Mouse (Mus musculus): ENCODE results near the gene Plekha6.

Gene Plekha6

DNA sequence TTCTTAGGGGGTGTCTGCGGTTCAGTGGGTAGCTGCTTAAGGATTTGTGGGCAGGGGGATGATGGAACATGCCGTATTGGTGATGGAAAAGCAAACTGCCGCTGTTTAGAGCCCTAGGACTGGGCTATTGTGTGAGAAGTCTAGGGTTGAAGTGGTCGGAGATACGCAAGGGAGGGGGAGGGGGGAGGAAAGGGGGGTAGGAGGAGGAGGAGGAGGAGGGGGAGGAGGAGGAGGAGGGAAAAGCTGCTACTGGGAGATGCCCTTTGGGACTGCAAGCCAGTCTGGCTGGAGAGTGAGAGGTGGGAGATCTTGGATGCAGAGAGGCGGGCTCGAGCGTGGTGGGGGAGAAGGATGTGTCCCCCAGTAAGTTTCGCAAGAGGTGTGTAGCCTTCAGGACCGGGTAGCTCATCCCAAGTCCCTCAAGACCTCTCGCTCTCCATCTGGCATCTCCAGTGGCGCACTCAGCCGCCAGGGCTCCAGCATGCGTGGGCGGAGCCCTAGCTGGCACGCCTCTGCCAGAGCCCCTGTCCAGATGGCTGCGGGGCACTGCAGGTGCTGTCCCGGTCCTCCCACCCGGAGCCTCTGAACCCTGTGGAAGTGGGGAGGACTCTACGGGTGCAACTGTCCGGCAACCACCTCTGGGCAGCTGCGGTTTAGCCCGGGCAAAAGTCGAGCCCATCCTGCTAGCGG lies 18.2 kb downstream of the Plekha6 start:
- DNase-seq (ENCODE audit: low spot score in 2 of 2), result peak; percentile 32 to 33

DNA sequence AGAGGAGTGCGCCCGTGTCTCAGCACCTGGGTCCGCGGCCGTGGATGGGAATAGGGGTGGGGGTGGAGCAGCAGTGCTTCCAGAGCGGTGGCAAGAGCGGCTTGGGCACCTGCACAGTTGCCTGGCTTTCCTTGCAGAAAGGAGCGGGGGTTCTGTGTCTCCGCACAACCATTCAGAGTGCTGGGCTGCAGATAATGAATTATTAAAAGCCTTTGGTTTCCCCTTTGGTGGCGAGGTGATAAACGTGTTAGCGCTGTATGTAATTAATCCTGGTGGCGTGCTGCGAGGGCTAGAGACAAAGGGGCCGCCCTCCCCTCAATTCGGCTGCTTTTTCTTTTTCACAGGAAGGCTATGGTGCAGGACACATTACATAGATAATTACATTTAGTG lies 18.7 kb downstream of the Plekha6 start:
- no peak for DNase-seq (ENCODE audit: low spot score in 2 of 2)

DNA sequence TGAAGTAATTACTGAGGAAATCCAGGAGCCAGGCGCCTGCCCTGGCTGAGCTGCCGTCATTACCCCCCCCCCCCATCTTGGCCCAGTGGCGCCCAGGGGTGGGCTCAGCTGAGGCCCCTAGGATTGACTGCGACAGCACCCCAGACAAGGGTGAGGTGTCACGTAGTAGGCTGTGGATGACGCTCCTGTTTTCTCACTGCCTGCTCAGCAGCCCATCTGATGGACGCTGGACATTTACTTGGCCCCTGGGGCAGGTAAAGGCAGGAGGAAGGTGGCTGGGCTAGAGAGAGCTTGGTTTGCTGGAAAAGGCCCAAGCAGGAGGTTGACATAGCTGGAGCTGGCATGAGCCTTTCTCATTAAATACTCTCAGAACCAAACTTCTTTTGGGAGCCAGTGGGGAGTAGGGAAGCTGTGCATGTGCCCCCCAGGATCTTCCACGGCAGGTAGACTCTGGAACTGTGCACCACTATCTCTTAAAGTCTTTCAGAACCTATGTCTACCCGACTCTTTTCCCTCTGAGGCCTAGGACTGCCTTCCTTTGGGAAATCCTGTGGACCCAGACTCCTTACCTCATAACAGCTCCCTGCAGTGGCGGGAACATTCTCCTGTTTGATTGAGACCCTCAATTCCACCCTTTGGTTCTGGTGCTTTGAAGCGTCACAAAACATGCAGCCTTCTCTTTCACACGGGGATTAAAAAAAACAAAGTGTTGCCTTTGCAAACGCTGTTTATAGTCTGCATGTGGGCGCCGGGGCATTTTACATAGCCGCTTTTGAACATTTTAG lies 19.3 kb downstream of the Plekha6 start:
- DNase-seq (ENCODE audit: low spot score in 2 of 2), result no peak

DNA sequence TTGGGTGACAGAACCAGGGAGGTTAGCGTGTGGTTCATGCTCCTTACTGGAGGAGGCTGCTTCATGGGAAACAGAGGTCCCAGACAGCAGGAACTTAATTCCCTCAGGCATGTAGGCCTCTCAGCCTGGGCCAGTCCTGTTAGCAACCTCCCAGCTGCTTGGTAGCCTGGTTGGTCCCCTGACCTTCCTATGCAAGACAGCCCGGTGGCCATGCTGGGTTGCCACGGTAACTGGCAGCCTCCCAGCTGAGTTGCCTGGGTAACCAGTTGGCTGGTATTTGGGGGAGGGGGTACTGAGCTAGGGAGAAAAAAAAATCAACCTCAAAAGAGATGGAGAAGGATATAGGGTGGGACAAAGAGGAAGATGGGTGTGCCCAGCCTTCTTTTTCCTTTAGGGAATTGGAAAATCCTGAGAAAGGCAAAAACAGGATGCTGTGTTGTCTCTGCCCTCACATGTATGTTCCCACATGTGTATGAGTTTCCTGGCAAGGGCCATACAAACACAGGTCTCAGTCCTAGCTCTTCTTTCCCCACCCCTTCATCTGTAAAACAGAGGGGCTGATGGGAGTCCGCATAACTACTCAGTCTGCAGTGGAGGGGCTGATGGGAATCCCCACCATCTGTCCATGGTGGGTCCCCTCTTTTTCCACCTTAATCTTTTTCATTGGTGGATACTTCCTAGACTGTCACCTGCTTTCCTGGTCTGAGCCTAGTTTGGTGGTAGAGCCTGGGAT lies 24.1 kb downstream of the Plekha6 start:
- DNase-seq (ENCODE audit: low spot score in 2 of 2), result no peak

DNA sequence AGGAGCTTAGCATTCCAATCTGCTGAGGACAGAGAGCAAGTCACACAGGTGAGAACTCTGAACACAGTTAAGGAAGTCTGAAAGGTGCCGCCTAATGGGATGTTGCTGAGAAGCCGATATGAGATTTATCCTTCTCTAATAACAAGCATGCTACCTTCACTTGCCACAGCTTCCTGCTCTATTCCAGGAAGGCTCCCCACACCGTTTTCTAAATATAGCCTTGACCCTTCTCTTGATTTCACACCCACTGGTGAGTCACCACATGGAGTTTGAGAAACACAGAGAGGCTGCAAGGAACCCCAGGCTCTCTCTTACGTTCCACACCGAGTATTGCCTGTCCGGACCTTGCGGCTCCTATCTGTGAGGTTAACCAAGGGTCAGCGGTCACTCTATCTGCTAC lies 24.7 kb downstream of the Plekha6 start:
- DNase-seq (ENCODE audit: low spot score in 2 of 2), result no peak

DNA sequence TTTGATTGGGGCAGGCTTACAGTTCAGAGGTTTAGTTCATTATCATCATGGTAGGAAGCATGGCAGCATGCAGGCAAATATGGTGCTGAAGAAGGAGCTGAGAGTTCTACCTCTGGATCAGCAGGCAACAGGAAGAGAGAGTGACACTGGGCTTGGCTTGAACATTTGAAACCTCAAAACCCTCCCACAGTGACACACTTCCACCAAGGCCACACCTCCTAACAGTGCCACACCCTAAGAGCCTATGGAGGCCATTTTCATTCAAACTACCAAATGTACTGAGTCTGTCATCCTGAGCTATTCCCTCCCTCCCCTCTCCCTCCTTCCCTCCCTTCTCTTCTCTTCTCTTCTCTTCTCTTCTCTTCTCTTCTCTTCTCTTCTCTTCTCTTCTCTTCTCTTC lies 25.5 kb downstream of the Plekha6 start:
- DNase-seq (ENCODE audit: low spot score in 2 of 2), result no peak

DNA sequence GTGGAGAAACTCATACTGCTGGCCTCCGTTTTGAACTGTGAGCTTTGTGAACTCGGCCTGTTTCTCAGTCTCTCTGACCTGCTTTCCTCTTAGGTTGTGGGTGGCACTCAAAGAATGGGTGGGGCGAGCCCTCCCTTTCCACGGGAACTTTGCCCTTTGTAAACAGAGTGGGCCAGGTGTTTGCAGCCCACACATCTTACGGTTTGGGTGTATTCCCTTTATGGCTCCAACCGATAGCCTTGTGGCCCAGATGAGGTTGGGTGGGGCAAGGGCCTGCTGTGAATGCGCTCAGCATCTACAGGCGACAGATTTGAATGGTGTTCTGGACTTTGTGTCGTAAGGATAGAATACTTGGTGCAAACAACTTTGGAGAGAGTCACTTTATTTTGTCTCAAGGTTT lies 26.5 kb downstream of the Plekha6 start:
- no peak for DNase-seq (ENCODE audit: low spot score in 2 of 2)

DNA sequence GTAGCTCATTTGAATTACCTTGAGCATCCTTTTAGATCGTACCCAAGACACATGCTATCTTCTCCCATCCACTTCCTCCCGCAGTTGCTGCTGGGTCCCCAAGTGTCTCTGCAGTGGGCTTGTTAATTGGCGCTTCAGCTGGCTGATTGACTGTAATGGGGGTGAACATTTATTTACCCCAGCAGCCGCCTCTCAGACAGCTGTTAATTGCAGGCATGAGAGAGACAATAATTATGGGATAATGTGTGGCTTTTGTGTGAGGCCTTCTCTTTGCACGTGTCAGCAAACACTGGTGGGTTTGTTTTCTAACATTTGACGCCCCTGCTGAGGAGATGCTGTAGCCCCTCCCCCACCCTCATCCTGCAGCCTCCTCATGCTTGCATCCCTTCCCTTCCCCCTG lies 32.2 kb downstream of the Plekha6 start:
- DNase-seq (ENCODE audit: low spot score in 2 of 2), result no peak

DNA sequence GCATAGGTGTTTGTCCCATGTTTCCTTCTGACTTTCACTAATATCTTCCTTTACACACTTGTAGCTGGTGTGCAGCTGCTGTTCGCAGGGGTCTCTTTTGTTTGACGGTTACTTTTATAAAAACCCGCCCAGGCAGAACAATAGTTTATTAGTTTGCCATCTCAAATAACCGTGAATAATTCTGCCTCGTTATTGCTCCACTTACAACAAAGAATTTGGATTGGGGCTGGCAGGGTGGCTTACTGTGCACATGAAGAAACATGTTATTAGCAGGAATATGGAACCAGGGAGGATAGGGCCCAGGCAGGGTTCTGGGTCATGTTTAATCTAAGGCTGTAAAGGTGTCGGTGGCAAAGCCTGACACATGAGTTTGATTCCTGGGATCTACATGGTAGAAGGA lies 33.3 kb downstream of the Plekha6 start:
- no peak for DNase-seq (ENCODE audit: low spot score in 2 of 2)

DNA sequence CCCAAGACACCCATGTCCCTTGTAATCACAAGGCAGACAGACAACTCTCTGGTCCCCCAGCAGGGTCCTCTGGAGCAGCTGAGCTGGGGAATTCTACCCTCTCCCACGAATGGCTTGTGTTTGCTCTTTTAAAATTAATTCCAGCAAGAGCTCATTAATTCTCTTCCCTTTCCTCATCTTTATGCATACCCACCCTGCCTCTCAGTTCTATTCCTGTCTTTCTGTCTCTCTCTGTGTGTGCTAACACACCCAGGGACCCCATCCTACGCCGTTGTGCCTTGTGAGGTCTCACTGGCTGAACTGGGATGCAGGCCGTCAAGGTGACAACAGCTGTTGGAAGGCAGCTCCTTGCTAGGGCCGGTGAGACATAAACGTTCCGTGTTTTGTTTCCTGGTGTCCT lies 35.7 kb downstream of the Plekha6 start:
- DNase-seq (ENCODE audit: low spot score in 2 of 2), result no peak

DNA sequence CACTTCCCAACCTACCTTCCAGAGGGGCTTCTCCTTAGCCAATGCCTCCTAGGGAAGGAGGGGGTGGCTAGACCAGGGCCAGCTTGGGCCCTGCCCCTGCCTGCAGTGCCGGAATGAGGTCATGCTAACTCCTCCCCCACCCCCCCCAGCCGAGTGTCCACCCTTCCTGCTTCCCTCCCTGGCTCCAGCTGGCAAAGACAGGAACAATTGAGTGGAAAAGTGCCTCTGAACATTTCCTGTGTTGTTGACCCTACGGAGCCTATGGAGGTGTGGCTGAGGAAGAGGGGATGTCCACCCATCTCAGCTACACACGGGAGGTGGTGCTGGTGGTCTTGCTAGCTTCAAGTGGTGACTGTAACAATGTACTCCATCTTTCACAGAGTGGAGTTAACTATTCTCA lies 37.5 kb downstream of the Plekha6 start:
- DNase-seq (ENCODE audit: low spot score in 2 of 2), result peak in 1 of 2 experiments; percentile 61

DNA sequence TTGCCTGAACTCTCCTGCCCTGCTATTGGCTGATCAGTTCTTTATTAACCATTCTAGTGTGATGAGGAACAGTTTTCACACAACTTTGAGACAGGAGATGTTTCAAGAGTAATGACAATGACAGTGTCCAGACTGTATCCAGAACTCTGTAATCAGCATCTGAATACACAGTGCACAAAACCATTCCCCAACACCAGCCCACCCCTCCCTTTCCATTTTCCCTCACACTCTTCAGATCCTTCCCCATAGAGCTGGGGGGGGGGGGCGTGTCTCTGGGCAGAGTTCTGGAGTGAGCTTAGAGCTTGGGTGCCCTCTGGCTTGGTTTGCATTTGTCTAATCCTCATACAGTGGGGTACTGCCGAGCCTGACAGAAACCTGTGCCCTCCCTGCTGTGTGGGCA lies 39.7 kb downstream of the Plekha6 start:
- no peak for DNase-seq (ENCODE audit: low spot score in 2 of 2)

DNA sequence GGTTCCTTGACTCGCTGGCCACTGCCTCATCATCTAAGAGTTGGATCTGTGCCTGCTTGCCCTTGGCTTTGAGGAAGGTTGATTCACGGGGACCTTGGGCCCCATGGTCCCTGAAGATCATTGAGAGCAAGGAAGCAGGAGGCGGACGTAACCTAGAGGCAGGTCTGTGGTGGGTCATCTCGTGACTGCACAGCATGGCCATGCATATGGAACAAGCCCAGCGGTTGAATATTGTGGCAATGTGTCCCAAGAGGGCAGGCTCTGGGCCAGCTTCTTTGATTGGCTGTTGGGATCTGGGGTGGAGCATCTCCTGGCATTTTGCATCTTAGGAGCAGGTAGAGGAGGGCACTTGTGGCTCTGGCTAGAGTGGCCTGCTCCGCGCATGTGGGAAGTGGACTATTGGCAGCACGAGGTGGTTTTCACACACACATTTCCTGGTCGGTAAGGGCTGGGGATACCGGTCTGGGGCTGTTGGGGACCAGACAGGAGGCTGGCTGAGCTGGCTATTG lies 40.4 kb downstream of the Plekha6 start:
- no peak for DNase-seq (ENCODE audit: low spot score in 2 of 2)

DNA sequence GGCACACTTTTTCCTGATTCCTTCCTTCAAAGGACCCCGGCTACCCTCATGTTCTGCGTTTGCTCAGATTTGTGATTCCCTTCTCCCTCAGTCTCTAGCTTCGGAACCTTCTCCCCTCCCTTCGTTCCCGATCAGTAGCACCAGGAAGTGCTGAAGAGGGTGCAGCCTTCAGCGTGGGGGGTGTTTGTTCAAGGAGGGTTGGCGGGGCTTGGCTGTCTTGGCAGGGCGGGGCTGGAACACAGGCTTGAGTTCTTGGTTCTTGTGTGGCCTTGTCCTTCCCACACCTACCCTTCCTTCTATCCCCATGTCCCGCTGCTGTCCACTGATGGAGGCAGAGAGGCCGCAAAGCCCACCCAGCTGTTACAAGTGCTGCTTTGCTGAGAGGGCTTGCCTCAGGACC lies 41.0 kb downstream of the Plekha6 start:
- DNase-seq (ENCODE audit: low spot score in 2 of 2), result no peak

DNA sequence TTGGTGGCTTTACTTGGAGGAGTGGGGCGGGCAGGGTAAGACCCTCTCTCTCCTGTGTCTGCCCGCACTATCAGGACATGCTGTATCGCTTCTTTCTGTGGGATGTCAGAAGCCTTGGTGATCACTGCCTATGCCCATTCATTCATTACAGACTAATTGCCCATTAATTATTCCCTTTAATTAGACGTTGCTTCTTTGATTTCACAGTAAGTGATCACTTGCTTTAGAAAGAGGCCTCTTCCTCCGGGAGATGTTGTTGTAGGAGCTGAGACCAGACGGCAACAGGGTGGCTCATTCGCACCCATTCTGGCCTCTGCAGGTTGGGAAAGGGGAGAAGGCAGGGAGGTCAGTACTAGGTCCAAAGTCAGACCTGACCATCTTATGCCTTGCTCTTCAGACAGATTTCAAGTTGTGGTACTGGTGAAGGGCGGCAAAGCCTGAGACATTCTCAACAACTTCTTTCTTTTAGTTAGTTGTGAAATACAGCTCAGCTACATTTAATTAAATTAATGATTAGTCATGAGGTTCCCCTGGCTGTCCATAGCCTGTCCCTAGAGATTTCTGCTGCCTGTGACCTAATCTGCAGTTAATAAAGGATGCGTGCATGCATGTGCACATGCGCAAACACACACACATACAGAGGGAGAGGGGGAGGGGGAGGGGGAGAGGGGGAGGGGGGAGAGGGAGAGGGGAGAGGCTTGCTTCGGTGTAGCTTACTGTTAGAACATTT lies 44.2 kb downstream of the Plekha6 start:
- no peak for DNase-seq (ENCODE audit: low spot score in 2 of 2)

DNA sequence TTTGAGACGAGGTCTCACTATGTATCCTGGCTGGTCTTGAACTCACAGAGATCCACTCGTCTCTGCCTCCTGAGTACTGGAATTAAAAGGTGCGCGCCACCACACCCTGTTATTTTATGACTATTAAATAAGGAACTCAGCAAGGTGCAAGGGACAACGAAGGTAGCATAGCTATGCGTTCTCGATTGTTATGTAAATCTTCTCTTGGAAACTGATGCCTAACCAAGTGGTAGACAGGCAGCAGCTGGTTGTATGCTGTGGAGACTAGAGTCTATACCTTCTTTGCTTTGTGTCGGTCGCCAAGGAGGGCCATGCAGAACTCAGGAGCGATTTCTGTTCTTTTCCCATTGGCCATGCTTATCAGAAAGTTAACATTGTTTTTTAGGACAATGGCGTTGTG lies 45.0 kb downstream of the Plekha6 start:
- no peak for DNase-seq (ENCODE audit: low spot score in 2 of 2)

DNA sequence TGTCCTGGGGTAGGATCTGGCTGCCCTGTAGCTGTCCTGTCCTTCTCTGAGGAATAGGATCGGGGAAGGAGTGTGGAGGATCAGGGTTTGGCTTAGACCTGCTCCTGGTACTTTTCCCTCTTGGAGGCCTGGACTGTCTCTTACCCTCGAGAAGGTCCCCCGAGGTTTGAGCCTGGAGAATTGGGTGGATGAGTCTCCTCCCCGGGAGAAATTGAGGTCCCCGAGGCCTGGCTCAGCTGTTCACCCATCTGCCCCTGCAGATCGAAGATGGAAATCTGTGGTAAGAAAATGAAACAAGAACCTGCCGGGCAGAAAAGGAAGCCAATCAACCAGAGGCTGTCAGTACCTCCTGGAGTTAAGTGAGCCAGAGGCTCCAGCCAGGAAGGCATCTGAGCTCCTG lies 45.5 kb downstream of the Plekha6 start:
- DNase-seq (ENCODE audit: low spot score in 2 of 2), result no peak

DNA sequence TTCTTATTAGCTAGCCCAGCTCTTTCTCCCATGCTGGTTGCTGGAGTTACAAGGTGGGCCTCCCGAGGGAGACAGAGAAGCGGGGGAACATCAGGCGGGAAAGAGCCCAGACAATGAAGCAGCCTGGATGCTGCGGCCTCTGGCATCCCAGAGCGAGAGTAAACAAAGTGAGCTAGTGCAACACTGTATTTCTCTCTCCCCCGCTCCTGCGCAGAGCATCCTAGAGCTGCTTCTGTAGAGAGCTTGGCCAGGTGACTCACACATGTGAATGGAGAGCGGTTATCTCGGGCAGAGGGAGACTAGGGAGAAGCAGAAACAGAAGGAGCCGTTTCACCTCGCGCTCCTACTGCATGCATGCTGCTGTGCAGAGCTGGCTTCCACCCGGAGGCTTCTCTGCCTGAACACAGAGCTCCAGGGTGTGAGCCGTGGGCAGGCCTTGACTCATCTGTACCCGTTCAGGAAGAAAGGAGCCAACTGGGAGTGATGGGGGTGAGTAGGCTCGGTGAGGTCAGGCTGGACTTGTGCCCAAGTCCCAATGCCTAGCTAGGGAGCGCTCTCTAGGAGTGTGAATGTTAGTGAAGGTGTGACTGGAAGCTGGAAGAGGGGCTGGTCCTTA lies 46.0 kb downstream of the Plekha6 start:
- peak; percentile 36 to 38 for DNase-seq (ENCODE audit: low spot score in 2 of 2)

DNA sequence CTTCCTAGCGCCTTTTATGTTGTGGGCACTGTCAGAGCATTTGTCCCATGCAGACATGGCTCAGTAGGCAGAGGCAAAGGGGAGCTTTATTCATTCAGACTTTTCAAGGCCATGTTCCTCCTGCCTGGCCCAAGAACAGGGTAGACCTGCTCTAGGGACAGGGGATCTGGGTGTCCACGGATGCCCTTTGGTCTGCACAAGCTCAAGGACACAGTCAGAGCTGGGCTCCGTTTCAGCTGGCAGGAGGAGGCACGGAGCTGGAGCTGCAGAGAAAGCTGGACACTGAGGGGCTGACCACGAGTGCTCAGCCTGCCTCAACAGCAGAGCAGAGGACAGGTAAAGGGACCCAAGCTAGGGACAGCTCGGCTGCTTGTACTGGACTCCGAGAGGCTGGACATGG lies 46.8 kb downstream of the Plekha6 start:
- DNase-seq (ENCODE audit: low spot score in 2 of 2), result peak; percentile 73 to 74

DNA sequence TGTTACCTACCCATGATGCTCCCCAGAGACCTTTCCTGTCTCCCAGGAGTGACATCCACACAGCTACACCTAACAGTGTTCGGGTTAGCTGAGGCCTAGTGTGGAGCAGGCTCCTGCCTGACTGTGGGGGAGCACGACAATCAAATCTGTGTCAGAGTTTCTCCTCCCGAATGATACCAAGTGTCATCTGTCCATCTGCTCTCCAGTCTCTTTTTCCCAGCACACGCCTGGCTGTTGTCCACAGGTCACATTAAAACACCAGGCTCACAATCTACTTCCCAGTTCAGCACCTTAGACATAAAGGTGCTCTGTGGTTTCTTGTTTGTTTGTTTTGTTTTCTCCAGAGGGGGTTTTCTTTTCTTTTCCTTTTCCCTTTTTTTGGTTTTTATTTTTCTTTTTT lies 48.3 kb downstream of the Plekha6 start:
- no peak for DNase-seq (ENCODE audit: low spot score in 2 of 2)

DNA sequence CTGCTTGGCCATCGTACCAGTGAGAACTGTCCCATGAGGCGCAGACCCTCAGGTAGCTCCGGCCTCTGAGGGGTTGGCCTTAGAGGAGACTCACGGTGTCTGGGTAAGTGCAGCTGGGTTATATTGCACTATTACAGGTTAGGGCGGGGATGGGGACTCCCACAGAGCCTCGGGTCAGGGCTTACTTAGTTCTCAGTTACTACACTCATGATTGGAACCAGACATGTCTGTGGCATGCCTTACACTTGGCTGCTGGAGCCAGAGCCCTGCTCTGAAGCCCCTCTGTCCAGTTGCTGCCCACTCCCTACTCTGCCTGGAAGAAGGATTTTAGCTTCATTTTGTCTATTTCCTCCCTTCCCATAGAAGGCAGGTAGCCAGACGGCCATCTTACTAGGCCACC lies 49.1 kb downstream of the Plekha6 start:
- no peak for DNase-seq (ENCODE audit: low spot score in 2 of 2)

DNA sequence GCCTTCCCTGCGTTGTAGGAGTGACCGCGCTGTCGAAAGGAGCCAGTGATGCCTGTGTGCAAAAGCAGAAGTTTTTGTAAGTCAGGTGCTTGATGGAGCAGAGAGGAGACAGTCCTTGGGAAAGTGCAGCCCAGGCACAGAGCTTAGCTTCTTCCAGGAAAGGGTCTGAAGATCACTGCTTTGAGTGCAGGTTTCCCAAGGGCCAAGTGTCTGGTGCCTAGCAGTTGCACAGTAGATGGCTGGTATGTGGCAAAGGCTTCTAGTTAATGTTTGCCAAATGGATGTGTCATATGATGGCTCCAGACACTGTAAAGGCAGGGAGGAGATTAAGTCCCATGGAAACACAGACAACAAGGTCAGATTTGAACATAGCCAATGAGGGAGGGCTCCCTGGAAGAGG lies 49.9 kb downstream of the Plekha6 start:
- DNase-seq (ENCODE audit: low spot score in 2 of 2), result no peak
